Mouse (Mus musculus) limb, embryonic 13.5 days (tissue): ENCODE measurements at regions not wholly inside any gene's neighbourhood (a gene's known extent, or its start where the extent isn't known, plus 50 kb on each side); places are given as distances from the start of the nearest gene placed in this dataset.

Source experiments
- ATAC-seq: fragments of 200-750 bp; cut with Nextera tagmentation; 2 replicates; pipeline ENCODE4 v1.8.0; 2017; ENCODE audit warnings: low read depth, moderate number of reproducible peaks, moderate TSS enrichment; ENCODE audit not compliant: low FRiP score
- H3K27ac ChIP-seq: fragments of 300-500 bp; sonication (generic); 2 replicates; pipeline ENCODE4 v1.5.1; 2015; ENCODE audit warnings: inconsistent platforms, mild to moderate bottlenecking, moderate library complexity
- H3K27me3 ChIP-seq: fragments of 300-500 bp; sonication (generic); 2 replicates; pipeline ENCODE4 v1.6.1; 2015; ENCODE audit warnings: mild to moderate bottlenecking, inconsistent platforms
- H3K36me3 ChIP-seq: fragments of 300-500 bp; sonication (generic); 2 replicates; pipeline ENCODE4 v1.6.1; 2015; ENCODE audit warnings: inconsistent platforms, mild to moderate bottlenecking, moderate library complexity
- H3K4me1 ChIP-seq: fragments of 300-500 bp; sonication (generic); 2 replicates; pipeline ENCODE4 v1.6.1; 2015; ENCODE audit warnings: inconsistent platforms
- H3K4me2 ChIP-seq: fragments of 300-500 bp; sonication (generic); replicated peaks from 2 replicates; pipeline ENCODE4 v1.6.1; 2015; ENCODE audit warnings: inconsistent platforms, mild to moderate bottlenecking, moderate library complexity
- H3K4me3 ChIP-seq: fragments of 300-500 bp; sonication (generic); 2 replicates; pipeline ENCODE4 v1.5.1; 2015; ENCODE audit warnings: moderate library complexity, mild to moderate bottlenecking, inconsistent platforms
- H3K9ac ChIP-seq: fragments of 300-500 bp; sonication (generic); 2 replicates; pipeline ENCODE4 v1.6.1; 2015; ENCODE audit warnings: mild to moderate bottlenecking, inconsistent platforms
- H3K9me3 ChIP-seq: fragments of 300-500 bp; sonication (generic); 2 replicates; pipeline ENCODE4 v1.6.1; 2016; ENCODE audit warnings: inconsistent platforms
- WGBS: fragments of 180-500 bp; shearing (Covaris S2); methylation state at CpG from one replicate; pipeline ENCODE4 v1.1.7; 2015; 5-methylcytosine and 5-hydroxymethylcytosine counted together

- Histone ChIP-seq H3K36me3 (no peaks in the 10 kb centered on the region), H3K9me3 (no peaks in the 10 kb centered on the region), H3K4me2 (no peak overlapping the region), H3K4me1 (peaks cover 9% of the 10 kb centered on the region; the same call in 1 of the 2 replicates), H3K27ac (no peak overlapping the region), H3K27me3 (no peaks in the 10 kb centered on the region), H3K9ac (no peak overlapping the region), H3K4me3 (no peak overlapping the region)
- no peak for ATAC-seq
- 66% methylated on average over 7 of the region's 7 CpGs for WGBS
Observed at GRCm38 (mm10) chr4:142570712-142571111, 331.5 kb upstream of the Kazn start.

- Histone ChIP-seq H3K9me3 (no peaks in the 10 kb centered on the region), H3K27ac (no peak overlapping the region), H3K4me2 (no peak overlapping the region), H3K4me1 (peaks cover 9% of the 10 kb centered on the region; the same call in 1 of the 2 replicates), H3K9ac (no peak overlapping the region), H3K36me3 (no peaks in the 10 kb centered on the region), H3K4me3 (no peak overlapping the region), H3K27me3 (no peaks in the 10 kb centered on the region)
- WGBS = 71% methylated on average over 6 of the region's 6 CpGs
- no peak for ATAC-seq
Observed at GRCm38 (mm10) chr4:142568556-142568955, 329.4 kb upstream of the Kazn start.

- Histone ChIP-seq H3K9me3 (peaks cover 16% of the 10 kb centered on the region; the same call in 1 of the 2 replicates), H3K4me1 (no peaks in the 10 kb centered on the region), H3K36me3 (no peaks in the 10 kb centered on the region), H3K9ac (no peak overlapping the region), H3K4me3 (no peak overlapping the region), H3K27me3 (no peaks in the 10 kb centered on the region), H3K4me2 (no peak overlapping the region), H3K27ac (no peak overlapping the region)
- 23% methylated on average over 3 of the region's 3 CpGs for whole genome bisulfite sequencing
- no peak for ATAC-seq
Observed at GRCm38 (mm10) chr4:142554716-142555115, 315.5 kb upstream of the Kazn start.

GRCm38 (mm10) chr4:142545871-142546270 is 306.7 kb upstream of the Kazn start:
- Histone ChIP-seq H3K27ac (no peak overlapping the region), H3K4me3 (no peak overlapping the region), H3K9ac (no peak overlapping the region), H3K9me3 (0 out of 2 replicates have a peak, but pooled peaks cover under 1% of the 10 kb centered on the region), H3K27me3 (no peaks in the 10 kb centered on the region), H3K4me1 (peaks cover 12% of the 10 kb centered on the region), H3K4me2 (no peak overlapping the region), H3K36me3 (no peaks in the 10 kb centered on the region)
- 88% methylated on average over 1 of the region's 1 CpGs for WGBS
- no peak for ATAC-seq

GRCm38 (mm10) chr4:142545187-142545586 is 306.0 kb upstream of the Kazn start:
- no peak overlapping the region for H3K27ac ChIP-seq
- no peak overlapping the region for H3K4me2 ChIP-seq
- ATAC-seq = no peak
- WGBS = 35% methylated on average over 1 of the region's 1 CpGs
- no peaks in the 10 kb centered on the region for H3K36me3 ChIP-seq
- peaks cover 12% of the 10 kb centered on the region for H3K4me1 ChIP-seq
- no peaks in the 10 kb centered on the region for H3K9me3 ChIP-seq
- H3K27me3 ChIP-seq = no peaks in the 10 kb centered on the region
- H3K9ac ChIP-seq = no peak overlapping the region
- H3K4me3 ChIP-seq = no peak overlapping the region

- Histone ChIP-seq H3K27me3 (no peaks in the 10 kb centered on the region), H3K27ac (no peak overlapping the region), H3K4me1 (peaks cover 12% of the 10 kb centered on the region), H3K36me3 (no peaks in the 10 kb centered on the region), H3K4me3 (no peak overlapping the region), H3K9ac (no peak overlapping the region), H3K9me3 (no peaks in the 10 kb centered on the region), H3K4me2 (no peak overlapping the region)
- ATAC-seq = no peak
- WGBS = 85% methylated on average over 8 of the region's 8 CpGs
Observed at GRCm38 (mm10) chr4:142544736-142545135, 305.5 kb upstream of the Kazn start.

- peaks cover 6% of the 10 kb centered on the region; the same call in 1 of the 2 replicates for H3K4me1 ChIP-seq
- H3K27me3 ChIP-seq = no peaks in the 10 kb centered on the region
- no peak overlapping the region for H3K4me2 ChIP-seq
- no peaks in the 10 kb centered on the region for H3K9me3 ChIP-seq
- no peak overlapping the region for H3K9ac ChIP-seq
- no peak for ATAC-seq
- no peak overlapping the region for H3K4me3 ChIP-seq
- no peak overlapping the region for H3K27ac ChIP-seq
- WGBS = 75% methylated on average over 12 of the region's 12 CpGs
- no peaks in the 10 kb centered on the region for H3K36me3 ChIP-seq
Observed at GRCm38 (mm10) chr4:142539200-142539750, 300.1 kb upstream of the Kazn start.

- WGBS = 20% methylated on average over 6 of the region's 6 CpGs
- Histone ChIP-seq H3K36me3 (no peaks in the 10 kb centered on the region), H3K4me2 (no peak overlapping the region), H3K27ac (no peak overlapping the region), H3K27me3 (no peaks in the 10 kb centered on the region), H3K9me3 (no peaks in the 10 kb centered on the region), H3K4me3 (no peak overlapping the region), H3K9ac (no peak overlapping the region), H3K4me1 (no peaks in the 10 kb centered on the region)
- ATAC-seq = no peak
Observed at GRCm38 (mm10) chr4:142527080-142527479, 287.9 kb upstream of the Kazn start.

- Histone ChIP-seq H3K9ac (no peak overlapping the region), H3K4me3 (no peak overlapping the region), H3K36me3 (no peaks in the 10 kb centered on the region), H3K9me3 (no peaks in the 10 kb centered on the region), H3K27me3 (no peaks in the 10 kb centered on the region), H3K27ac (no peak overlapping the region), H3K4me2 (no peak overlapping the region), H3K4me1 (peaks cover 7% of the 10 kb centered on the region; the same call in 1 of the 2 replicates)
- WGBS = 61% methylated on average over 21 of the region's 21 CpGs
- ATAC-seq = no peak
Observed at GRCm38 (mm10) chr4:142517478-142518455, 278.6 kb upstream of the Kazn start.

GRCm38 (mm10) chr4:142514751-142515150 is 275.6 kb upstream of the Kazn start:
- no peak overlapping the region for H3K4me2 ChIP-seq
- no peak overlapping the region for H3K4me3 ChIP-seq
- no peak for ATAC-seq
- H3K27ac ChIP-seq = no peak overlapping the region
- peaks cover 7% of the 10 kb centered on the region; the same call in 1 of the 2 replicates for H3K4me1 ChIP-seq
- WGBS = 84% methylated on average over 4 of the region's 4 CpGs
- no peaks in the 10 kb centered on the region for H3K36me3 ChIP-seq
- no peaks in the 10 kb centered on the region for H3K27me3 ChIP-seq
- H3K9ac ChIP-seq = no peak overlapping the region
- H3K9me3 ChIP-seq = peaks cover 5% of the 10 kb centered on the region; the same call in 1 of the 2 replicates

- Histone ChIP-seq H3K27me3 (no peaks in the 10 kb centered on the region), H3K4me1 (no peaks in the 10 kb centered on the region; the same call in 1 of the 2 replicates), H3K27ac (no peak overlapping the region), H3K9me3 (peaks cover 5% of the 10 kb centered on the region; the same call in 1 of the 2 replicates), H3K9ac (no peak overlapping the region), H3K4me2 (no peak overlapping the region), H3K36me3 (no peaks in the 10 kb centered on the region), H3K4me3 (no peak overlapping the region)
- 96% methylated on average over 2 of the region's 2 CpGs for WGBS
- no peak for ATAC-seq
Observed at GRCm38 (mm10) chr4:142509386-142509785, 270.2 kb upstream of the Kazn start.

GRCm38 (mm10) chr4:142506383-142507211 is 267.4 kb upstream of the Kazn start:
- H3K4me3 ChIP-seq = no peak overlapping the region
- ATAC-seq = no peak
- H3K4me1 ChIP-seq = no peaks in the 10 kb centered on the region; the same call in 1 of the 2 replicates
- no peak overlapping the region for H3K4me2 ChIP-seq
- H3K9ac ChIP-seq = no peak overlapping the region
- H3K27ac ChIP-seq = no peak overlapping the region
- no peaks in the 10 kb centered on the region for H3K36me3 ChIP-seq
- H3K9me3 ChIP-seq = no peaks in the 10 kb centered on the region
- H3K27me3 ChIP-seq = no peaks in the 10 kb centered on the region
- 10% methylated on average over 13 of the region's 13 CpGs for WGBS
